Mouse (Mus musculus) midbrain, embryonic 14.5 days (tissue): ENCODE measurements around the gene Tmem174. TPM values are rescaled to one million over a fixed set of nuclear protein-coding genes. Genes with fewer than 3 reads are reported as not detected.

ENCODE experiments used
- ATAC-seq: fragments of 200-750 bp; cut with Nextera tagmentation; 2 replicates; pipeline ENCODE4 v1.8.0; 2017; ENCODE audit warnings: moderate number of reproducible peaks, moderate library complexity; ENCODE audit not compliant: low FRiP score, low TSS enrichment
- DNase-seq: peaks from one replicate; pipeline ENCODE4 v3.0.0-alpha.2; 2015
- H3K27ac ChIP-seq: fragments of 300-500 bp; sonication (generic); replicated peaks from 2 replicates; pipeline ENCODE4 v1.5.1; 2014; ENCODE audit warnings: mild to moderate bottlenecking, low read depth, low read length, moderate library complexity
- H3K27me3 ChIP-seq: fragments of 300-500 bp; sonication (generic); 2 replicates; pipeline ENCODE4 v1.6.1; 2014; ENCODE audit warnings: low read length, control low read depth, mixed read lengths; ENCODE audit not compliant: control insufficient read depth, insufficient read depth
- H3K36me3 ChIP-seq: fragments of 300-500 bp; sonication (generic); 2 replicates; pipeline ENCODE4 v1.6.1; 2014; ENCODE audit warnings: low read length, control low read depth; ENCODE audit not compliant: control insufficient read depth, insufficient read depth
- H3K4me1 ChIP-seq: fragments of 300-500 bp; sonication (generic); 2 replicates; pipeline ENCODE4 v1.6.1; 2014; ENCODE audit warnings: mild to moderate bottlenecking, antibody characterized with exemption, low read length, control low read depth; ENCODE audit not compliant: control insufficient read depth, insufficient read depth
- H3K4me2 ChIP-seq: fragments of 300-500 bp; sonication (generic); 2 replicates; pipeline ENCODE4 v1.6.1; 2014; ENCODE audit warnings: mild to moderate bottlenecking, low read length, moderate library complexity
- H3K4me3 ChIP-seq: fragments of 300-500 bp; sonication (generic); replicated peaks from 2 replicates; pipeline ENCODE4 v1.5.1; 2014; ENCODE audit warnings: low read depth, low read length
- H3K9ac ChIP-seq: fragments of 300-500 bp; sonication (generic); replicated peaks from 2 replicates; pipeline ENCODE4 v1.6.1; 2014; ENCODE audit warnings: mild to moderate bottlenecking, low read length, moderate library complexity
- H3K9me3 ChIP-seq: fragments of 300-500 bp; sonication (generic); 2 replicates; pipeline ENCODE4 v1.6.1; 2016; ENCODE audit warnings: low read length, control low read depth, mixed read lengths; ENCODE audit not compliant: control insufficient read depth
- WGBS: fragments of 180-500 bp; shearing (Covaris S2); extraction: QIAGEN DNeasy Blood & Tissue Kit; methylation state at CpG from one replicate; pipeline ENCODE4 v1.1.7; 2014; 5-methylcytosine and 5-hydroxymethylcytosine counted together
- polyA plus RNA-seq: library from polyadenylated mRNA; unstranded; fragments of >200 nt; fragmentation: Nextera tagmentation; extraction: Ambion mirVana; gene quantifications from 2 replicates; pipeline ENCODE4 v1.2.1, GENCODE M21; 2014

The Tmem174 gene
- polyA plus RNA-seq: not detected in 2 replicates

DNA sequence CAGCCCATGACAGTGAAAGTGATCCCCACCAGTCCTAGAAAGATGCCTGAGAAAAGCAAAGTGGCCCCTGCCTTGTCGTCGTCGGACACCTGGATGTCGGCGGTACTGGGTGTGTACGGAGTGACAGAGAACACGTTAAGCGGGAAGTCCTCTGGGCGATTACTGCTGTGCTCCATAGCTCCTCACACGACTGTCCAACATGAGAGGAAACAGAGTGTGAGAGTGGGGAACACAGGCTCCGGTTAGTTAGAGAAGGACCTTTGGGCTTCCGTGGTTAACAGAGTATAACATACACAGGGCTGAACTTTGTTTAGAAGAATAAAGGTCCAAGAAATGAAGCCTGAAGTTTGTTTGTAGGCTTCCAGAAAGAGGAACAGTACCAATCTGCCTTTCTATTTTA is at the start of gene Tmem174:
Gene Tmem174, minus strand, starts transcription at position 266 of the 400 bp plus-strand sequence.
- Histone ChIP-seq H3K27me3 (no peaks in the 10 kb centered on the region), H3K4me3 (no peak within 1 kb of the TSS), H3K4me2 (no peak within 1 kb of the TSS), H3K9me3 (no peaks in the 10 kb centered on the region), H3K9ac (no peak within 1 kb of the TSS), H3K36me3 (no peaks in the 10 kb centered on the region), H3K27ac (no peak within 1 kb of the TSS), H3K4me1 (no peaks in the 10 kb centered on the region)
- ATAC-seq (no peak), DNase-seq (no peak)
- 91% methylated on average over 12 of the region's 12 CpGs for WGBS

DNA sequence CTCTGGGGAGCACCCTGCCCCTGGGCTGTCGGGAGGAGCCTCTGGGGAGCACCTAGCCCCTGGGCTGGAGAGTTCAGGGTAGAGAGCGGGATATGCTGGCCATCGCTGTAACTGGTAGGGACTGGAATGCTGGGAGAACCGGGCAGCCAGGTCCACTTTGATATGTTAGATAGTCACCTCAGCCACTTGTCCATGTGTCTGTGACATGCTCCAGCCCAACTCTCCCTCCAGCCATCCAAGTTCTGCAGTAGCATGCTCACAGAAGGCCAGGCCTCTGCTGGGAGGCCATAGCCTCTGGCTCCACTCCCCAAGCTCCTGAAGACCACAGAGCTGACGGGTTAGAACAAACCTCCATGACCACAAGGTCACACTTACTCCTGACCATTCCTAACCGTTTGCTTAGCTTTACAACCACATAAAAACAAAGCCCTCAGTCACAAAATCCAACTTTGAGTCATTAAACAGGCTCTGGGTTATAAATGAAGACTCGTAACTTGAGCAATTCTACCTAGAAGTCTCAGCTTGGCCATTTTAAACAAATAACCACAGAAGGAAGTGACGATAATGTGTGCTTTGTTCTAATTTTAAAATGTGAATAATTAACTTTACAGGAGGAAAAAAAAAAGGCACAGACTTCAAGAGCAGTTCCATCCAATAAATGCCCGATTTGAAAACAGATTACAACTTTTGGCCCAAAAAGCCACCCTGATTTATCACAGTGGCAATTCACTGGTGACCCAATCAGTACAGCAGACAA is 47.1 kb upstream of the Tmem174 start:
- Histone ChIP-seq H3K4me1 (peaks cover 7% of the 10 kb centered on the region), H3K4me3 (no peak overlapping the region), H3K27me3 (no peaks in the 10 kb centered on the region), H3K9ac (no peak overlapping the region), H3K9me3 (no peaks in the 10 kb centered on the region), H3K27ac (no peak overlapping the region), H3K36me3 (no peaks in the 10 kb centered on the region), H3K4me2 (no peak overlapping the region)
- no peak for ATAC-seq
- DNase-seq: no peak
- 86% methylated on average over 9 of the region's 9 CpGs for WGBS

DNA sequence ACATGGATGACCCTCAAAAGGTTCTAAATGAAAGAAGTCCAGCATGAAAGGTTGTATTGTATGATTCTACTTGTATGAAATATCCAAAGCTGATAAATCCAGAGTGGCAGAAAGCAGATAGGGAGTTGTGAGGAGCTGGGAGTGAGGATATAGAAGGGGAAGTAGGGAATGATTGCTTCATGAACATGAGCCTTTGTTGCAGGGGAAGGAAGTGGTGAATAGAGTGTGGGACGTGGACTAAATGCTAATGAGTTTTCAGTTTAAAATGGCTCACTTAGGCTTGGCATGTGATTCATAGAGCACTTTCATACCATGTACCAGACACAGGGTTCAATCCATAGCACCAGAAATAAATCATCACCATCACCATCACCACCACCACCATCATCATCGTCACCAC is 46.2 kb upstream of the Tmem174 start:
- peaks cover 7% of the 10 kb centered on the region for H3K4me1 ChIP-seq
- H3K4me3 ChIP-seq: no peak overlapping the region
- H3K9ac ChIP-seq: no peak overlapping the region
- 79% methylated on average over 2 of the region's 2 CpGs for WGBS
- no peaks in the 10 kb centered on the region for H3K27me3 ChIP-seq
- ATAC-seq (no peak), DNase-seq (no peak)
- H3K36me3 ChIP-seq: no peaks in the 10 kb centered on the region
- H3K4me2 ChIP-seq: no peak overlapping the region
- H3K9me3 ChIP-seq: no peaks in the 10 kb centered on the region
- H3K27ac ChIP-seq: no peak overlapping the region

DNA sequence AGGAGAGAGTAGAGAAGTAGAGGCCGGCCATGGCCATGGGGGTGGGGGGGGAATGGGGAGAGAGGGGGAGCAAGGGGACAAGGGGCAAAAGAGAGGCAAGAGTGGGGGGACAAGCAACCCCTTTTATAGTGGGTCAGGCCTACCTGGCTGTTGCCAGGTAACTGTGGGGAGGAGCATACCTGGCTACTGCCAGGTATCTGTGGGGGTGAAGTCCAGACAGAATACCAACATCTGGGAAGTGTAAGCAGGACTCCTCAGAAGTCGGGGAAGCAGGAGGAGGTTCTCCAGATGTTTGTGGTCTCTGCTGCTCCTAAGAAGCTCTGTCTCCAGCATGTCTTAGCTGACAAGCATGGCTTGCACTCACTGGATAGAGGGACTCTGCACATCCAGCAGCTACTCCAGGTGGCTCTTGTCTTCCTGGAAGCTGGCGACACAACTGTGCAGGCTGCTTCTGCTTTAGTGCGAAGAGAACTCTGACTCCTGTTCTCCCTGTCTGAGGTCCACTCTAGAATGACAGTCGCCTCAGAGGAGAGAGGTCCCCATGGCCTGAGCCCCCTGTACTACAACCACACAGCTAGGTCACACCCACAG is 43.4 kb upstream of the Tmem174 start:
- no peak overlapping the region for H3K4me3 ChIP-seq
- no peak overlapping the region for H3K9ac ChIP-seq
- H3K9me3 ChIP-seq: no peaks in the 10 kb centered on the region
- H3K27me3 ChIP-seq: no peaks in the 10 kb centered on the region
- no peak for DNase-seq
- no peaks in the 10 kb centered on the region for H3K36me3 ChIP-seq
- H3K4me1 ChIP-seq: no peaks in the 10 kb centered on the region
- no peak for ATAC-seq
- no peak overlapping the region for H3K4me2 ChIP-seq
- 90% methylated on average over 5 of the region's 5 CpGs for WGBS
- H3K27ac ChIP-seq: no peak overlapping the region

DNA sequence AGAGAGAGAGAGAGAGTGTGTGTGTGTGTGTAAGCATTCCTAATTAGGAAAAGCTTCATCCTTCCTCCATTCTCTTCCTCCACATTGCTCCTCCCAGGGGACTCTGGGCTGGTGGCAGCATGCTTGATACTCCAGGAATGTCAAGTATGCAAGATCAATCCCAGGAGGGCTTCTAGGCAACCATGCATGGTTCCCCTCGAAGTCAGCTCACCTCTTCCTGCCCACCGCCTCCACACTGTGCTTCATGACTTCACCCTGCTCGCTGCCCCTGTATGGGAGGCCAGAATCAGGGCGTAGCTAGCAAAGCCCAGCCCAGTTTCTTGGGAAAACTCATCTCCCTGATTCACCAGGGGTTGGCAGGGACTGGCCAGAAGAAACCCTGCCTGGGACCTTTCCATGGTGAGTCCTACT is 42.4 kb upstream of the Tmem174 start:
- DNase-seq (no peak), ATAC-seq (no peak)
- no peak overlapping the region for H3K9ac ChIP-seq
- H3K27me3 ChIP-seq: no peaks in the 10 kb centered on the region
- H3K9me3 ChIP-seq: no peaks in the 10 kb centered on the region
- H3K4me2 ChIP-seq: no peak overlapping the region
- no peaks in the 10 kb centered on the region for H3K36me3 ChIP-seq
- H3K4me3 ChIP-seq: no peak overlapping the region
- H3K4me1 ChIP-seq: no peaks in the 10 kb centered on the region
- WGBS: 48% methylated on average over 4 of the region's 4 CpGs
- no peak overlapping the region for H3K27ac ChIP-seq

DNA sequence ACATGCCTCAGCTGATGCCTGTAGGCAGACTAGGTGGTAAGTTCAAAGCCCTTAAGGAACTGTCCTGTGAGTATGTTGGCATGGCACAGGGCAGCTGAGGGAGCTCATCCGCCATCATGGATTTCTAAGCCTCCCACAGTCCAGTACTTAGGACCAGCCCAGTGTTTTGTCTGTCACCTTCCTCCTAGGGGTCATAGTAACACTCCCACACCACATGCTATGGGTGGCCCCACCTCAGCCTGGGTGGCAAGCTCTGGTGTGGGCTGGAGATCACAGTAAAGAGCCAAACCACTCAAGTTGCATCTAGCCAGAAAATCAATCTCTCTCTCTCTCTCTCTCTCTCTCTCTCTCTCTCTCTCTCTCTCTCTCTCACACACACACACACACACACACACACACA is 42.0 kb upstream of the Tmem174 start:
- H3K4me2 ChIP-seq: no peak overlapping the region
- H3K36me3 ChIP-seq: no peaks in the 10 kb centered on the region
- no peaks in the 10 kb centered on the region for H3K4me1 ChIP-seq
- no peak overlapping the region for H3K4me3 ChIP-seq
- no peak for ATAC-seq
- DNase-seq: no peak
- no peak overlapping the region for H3K27ac ChIP-seq
- WGBS: 83% methylated on average over 1 of the region's 1 CpGs
- H3K27me3 ChIP-seq: no peaks in the 10 kb centered on the region
- no peaks in the 10 kb centered on the region for H3K9me3 ChIP-seq
- H3K9ac ChIP-seq: no peak overlapping the region

DNA sequence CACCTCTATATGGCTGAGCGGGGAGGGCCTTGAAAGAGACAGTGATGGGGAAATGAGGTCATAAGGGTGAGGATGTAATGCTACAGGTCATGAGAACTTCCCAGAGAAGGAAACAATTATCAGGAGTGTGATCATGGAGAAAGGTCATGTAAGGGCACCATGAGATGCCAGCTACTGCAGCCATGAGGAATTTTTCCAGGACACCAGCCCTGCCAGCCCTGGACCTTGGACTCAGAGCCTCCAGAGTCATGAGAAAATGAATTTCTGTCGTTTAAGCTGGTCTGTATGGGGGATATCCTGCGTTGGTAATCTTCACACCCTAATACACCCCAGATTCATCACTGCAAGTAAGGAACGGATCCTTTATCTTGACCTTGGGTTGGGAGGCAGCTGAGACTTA is 36.7 kb upstream of the Tmem174 start:
- H3K4me2 ChIP-seq: no peak overlapping the region
- no peak for DNase-seq
- no peaks in the 10 kb centered on the region for H3K4me1 ChIP-seq
- WGBS: 82% methylated on average over 4 of the region's 4 CpGs
- H3K27ac ChIP-seq: no peak overlapping the region
- H3K36me3 ChIP-seq: no peaks in the 10 kb centered on the region
- H3K4me3 ChIP-seq: no peak overlapping the region
- no peaks in the 10 kb centered on the region for H3K27me3 ChIP-seq
- H3K9me3 ChIP-seq: no peaks in the 10 kb centered on the region
- ATAC-seq: no peak
- no peak overlapping the region for H3K9ac ChIP-seq

DNA sequence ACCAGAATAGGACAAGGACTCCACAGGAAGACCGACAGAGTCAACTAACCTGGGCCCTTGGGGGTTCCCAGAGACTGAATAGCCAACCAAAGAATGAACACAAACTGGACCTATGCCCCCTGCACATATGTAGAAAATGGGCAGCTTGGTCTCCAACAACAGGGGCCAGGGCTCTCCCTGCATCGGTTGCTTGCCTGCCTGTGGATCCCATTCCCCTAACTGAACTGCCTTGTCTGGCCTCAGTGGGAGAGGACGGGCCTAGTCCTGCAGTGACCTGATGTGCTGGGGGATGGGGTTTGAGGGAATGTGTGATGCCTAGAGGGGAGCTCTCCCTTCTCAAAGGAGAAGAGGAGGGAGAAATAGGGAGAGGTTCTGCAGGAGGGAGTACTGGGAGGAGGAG is 32.1 kb upstream of the Tmem174 start:
- no peak overlapping the region for H3K4me2 ChIP-seq
- H3K9me3 ChIP-seq: no peaks in the 10 kb centered on the region
- H3K4me1 ChIP-seq: no peaks in the 10 kb centered on the region
- H3K36me3 ChIP-seq: no peaks in the 10 kb centered on the region
- H3K27ac ChIP-seq: no peak overlapping the region
- no peak overlapping the region for H3K4me3 ChIP-seq
- DNase-seq (no peak), ATAC-seq (no peak)
- 70% methylated on average over 3 of the region's 3 CpGs for WGBS
- H3K9ac ChIP-seq: no peak overlapping the region
- no peaks in the 10 kb centered on the region for H3K27me3 ChIP-seq

DNA sequence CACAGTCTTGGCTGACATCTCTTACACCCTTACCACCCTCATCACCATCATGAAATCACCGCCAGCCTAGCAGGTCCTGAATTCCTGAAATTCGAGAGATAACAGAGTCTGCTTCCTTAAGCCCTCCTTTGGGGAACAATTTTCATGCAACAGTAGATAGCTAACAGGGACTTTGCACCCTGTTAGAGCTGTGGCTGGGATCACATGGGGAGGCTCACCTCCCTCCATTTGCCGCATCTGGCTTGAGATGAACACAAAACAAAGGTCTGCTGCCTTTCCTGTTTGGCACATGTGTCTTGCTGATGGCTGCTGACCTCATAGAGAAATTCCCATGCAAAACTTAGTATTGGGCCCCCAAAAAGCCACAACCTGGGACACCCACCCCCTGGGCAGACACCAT is 30.1 kb upstream of the Tmem174 start:
- DNase-seq (no peak), ATAC-seq (no peak)
- Histone ChIP-seq H3K27me3 (no peaks in the 10 kb centered on the region), H3K9ac (no peak overlapping the region), H3K27ac (no peak overlapping the region), H3K36me3 (no peaks in the 10 kb centered on the region), H3K9me3 (no peaks in the 10 kb centered on the region), H3K4me1 (no peaks in the 10 kb centered on the region), H3K4me3 (no peak overlapping the region), H3K4me2 (no peak overlapping the region)
- WGBS: 84% methylated on average over 3 of the region's 3 CpGs
